Mouse (Mus musculus): ENCODE measurements around the gene Fam83g. TPM values are rescaled to one million over a fixed set of nuclear protein-coding genes. Genes with fewer than 3 reads are reported as not detected.

Gene Fam83g
- polyA plus RNA-seq, 1 experiment from 2014 or later: 2.1 TPM

DNA sequence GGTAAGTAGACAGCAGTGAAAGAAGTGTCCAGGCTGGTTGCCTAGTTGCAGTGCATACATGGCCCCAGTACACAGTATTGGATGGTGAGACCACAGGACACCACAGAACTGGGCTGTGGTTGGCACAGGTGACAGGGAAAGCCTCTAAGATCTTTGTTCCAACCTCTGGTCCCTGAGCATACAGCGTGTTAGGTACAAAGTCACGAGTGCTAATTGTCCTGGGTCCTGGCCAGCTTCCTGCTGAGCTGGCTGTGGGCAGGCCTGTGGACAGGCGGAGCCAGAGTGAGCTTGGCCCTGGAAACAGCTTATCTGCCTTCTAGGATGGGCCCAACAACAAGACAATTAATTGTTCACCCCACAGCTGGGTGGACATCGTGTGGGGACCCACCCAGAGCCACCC lies 16.0 kb downstream of the Fam83g start:
- H3K27me3 ChIP-seq (ENCODE audit: insufficient read depth, low read length): no peaks in the 10 kb centered on the region
- H3K27ac ChIP-seq (ENCODE audit: low read depth): no peak overlapping the region
- TF ChIP-seq CTCF (IDR thresholded peaks at IDR 0.05; ENCODE audit: low read depth): no peak
- H3K36me3 ChIP-seq (ENCODE audit: insufficient read depth): no peaks in the 10 kb centered on the region
- H3K9me3 ChIP-seq (ENCODE audit: low read depth, low read length): no peaks in the 10 kb centered on the region
- no peak overlapping the region for H3K4me3 ChIP-seq (ENCODE audit: low read depth, low read length)
- ATAC-seq (ENCODE audit: insufficient read depth) (no peak), DNase-seq (no peak)
- H3K9ac ChIP-seq: no peak overlapping the region
- 64% methylated on average over 4 of the region's 4 CpGs for WGBS
- H3K4me1 ChIP-seq (ENCODE audit: insufficient read depth): no peaks in the 10 kb centered on the region
- no peak overlapping the region for H3K4me2 ChIP-seq

GRCm38 (mm10) chr11:61701696-61702095 lies 17.8 kb downstream of the Fam83g start:
- DNase-seq: no peak
- H3K36me3 ChIP-seq (ENCODE audit: insufficient read depth): no peaks in the 10 kb centered on the region
- no peak overlapping the region for H3K27ac ChIP-seq (ENCODE audit: low read depth)
- H3K27me3 ChIP-seq (ENCODE audit: insufficient read depth, low read length): no peaks in the 10 kb centered on the region
- no peak overlapping the region for H3K4me3 ChIP-seq (ENCODE audit: low read depth, low read length)
- no peaks in the 10 kb centered on the region for H3K9me3 ChIP-seq (ENCODE audit: low read depth, low read length)
- no peak overlapping the region for H3K4me2 ChIP-seq
- no peak for ATAC-seq (ENCODE audit: insufficient read depth)
- WGBS: 73% methylated on average over 5 of the region's 5 CpGs
- no peak overlapping the region for H3K9ac ChIP-seq
- no peaks in the 10 kb centered on the region for H3K4me1 ChIP-seq (ENCODE audit: insufficient read depth)
- TF ChIP-seq CTCF (IDR thresholded peaks at IDR 0.05; ENCODE audit: low read depth): no peak

DNA sequence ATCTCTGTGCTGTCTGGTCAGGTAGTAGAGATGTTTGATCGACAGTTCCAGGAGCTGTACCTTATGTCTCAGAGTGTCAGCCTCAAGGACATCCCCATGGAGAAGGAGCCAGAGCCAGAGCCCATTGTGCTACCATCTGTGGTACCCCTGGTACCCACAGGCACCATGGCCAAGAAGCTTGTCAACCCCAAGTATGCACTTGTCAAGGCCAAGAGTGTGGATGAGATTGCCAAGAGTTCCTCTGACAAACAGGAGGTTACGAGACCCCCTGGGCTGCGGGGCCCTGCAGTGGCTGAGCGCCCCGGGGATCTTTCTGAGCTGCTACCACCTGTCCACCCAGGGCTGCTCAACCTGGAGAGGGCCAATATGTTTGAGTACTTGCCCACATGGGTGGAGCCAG lies 18.6 kb downstream of the Fam83g start:
- no peak overlapping the region for H3K4me3 ChIP-seq (ENCODE audit: low read depth, low read length)

DNA sequence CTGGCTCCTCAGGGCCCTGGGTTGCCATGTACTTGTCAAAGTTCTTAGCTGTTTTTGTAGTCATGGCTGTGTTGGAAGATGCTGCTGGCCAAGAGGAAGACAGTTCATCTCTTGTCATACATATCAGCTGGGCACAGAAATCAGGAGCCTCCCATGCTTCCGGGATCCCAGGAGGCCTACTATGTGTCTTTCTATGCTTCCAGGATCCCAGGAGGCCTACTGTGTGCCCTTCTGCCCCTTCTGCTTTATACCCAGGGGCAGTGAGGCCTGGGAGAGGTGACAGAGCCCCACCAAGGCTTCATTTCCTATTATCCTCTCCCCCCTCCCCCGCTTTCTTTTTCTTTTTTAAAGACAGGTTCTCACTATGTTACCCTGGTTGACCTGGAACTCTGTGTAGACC lies 21.7 kb downstream of the Fam83g start:
- Histone ChIP-seq H3K9ac (no peak overlapping the region), H3K4me2 (no peak overlapping the region), H3K36me3 (ENCODE audit: insufficient read depth) (no peaks in the 10 kb centered on the region), H3K27ac (ENCODE audit: low read depth) (no peak overlapping the region), H3K9me3 (ENCODE audit: low read depth, low read length) (no peaks in the 10 kb centered on the region), H3K27me3 (ENCODE audit: insufficient read depth, low read length) (no peaks in the 10 kb centered on the region), H3K4me1 (ENCODE audit: insufficient read depth) (no peaks in the 10 kb centered on the region), H3K4me3 (ENCODE audit: low read depth, low read length) (no peak overlapping the region)
- 79% methylated on average over 2 of the region's 2 CpGs for WGBS
- DNase-seq (no peak), ATAC-seq (ENCODE audit: insufficient read depth) (no peak)
- TF ChIP-seq CTCF (IDR thresholded peaks at IDR 0.05; ENCODE audit: low read depth): no peak

More for the DNA sequence above, 18.6 kb downstream of the Fam83g start:
- Histone ChIP-seq H3K9me3 (ENCODE audit: low read depth, low read length) (no peaks in the 10 kb centered on the region), H3K36me3 (ENCODE audit: insufficient read depth) (no peaks in the 10 kb centered on the region), H3K27me3 (ENCODE audit: insufficient read depth, low read length) (no peaks in the 10 kb centered on the region), H3K27ac (ENCODE audit: low read depth) (no peak overlapping the region), H3K9ac (no peak overlapping the region), H3K4me2 (no peak overlapping the region), H3K4me1 (ENCODE audit: insufficient read depth) (no peaks in the 10 kb centered on the region)
- WGBS: 84% methylated on average over 5 of the region's 5 CpGs
- no peak for TF ChIP-seq CTCF (IDR thresholded peaks at IDR 0.05; ENCODE audit: low read depth)
- no peak for DNase-seq
- ATAC-seq (ENCODE audit: insufficient read depth): no peak

- ATAC-seq (ENCODE audit: insufficient read depth) (no peak), DNase-seq (no peak)
- Histone ChIP-seq H3K27me3 (ENCODE audit: insufficient read depth, low read length) (no peaks in the 10 kb centered on the region), H3K27ac (ENCODE audit: low read depth) (no peak overlapping the region), H3K9me3 (ENCODE audit: low read depth, low read length) (no peaks in the 10 kb centered on the region), H3K4me3 (ENCODE audit: low read depth, low read length) (no peak overlapping the region), H3K4me1 (ENCODE audit: insufficient read depth) (no peaks in the 10 kb centered on the region), H3K4me2 (no peak overlapping the region), H3K36me3 (ENCODE audit: insufficient read depth) (no peaks in the 10 kb centered on the region), H3K9ac (no peak overlapping the region)
- 55% methylated on average over 4 of the region's 4 CpGs for WGBS
- TF ChIP-seq CTCF (IDR thresholded peaks at IDR 0.05; ENCODE audit: low read depth): no peak
Measured at GRCm38 (mm10) chr11:61706232-61706631, 22.3 kb downstream of the Fam83g start.

GRCm38 (mm10) chr11:61708928-61709327 lies 25.0 kb downstream of the Fam83g start:
- 0 out of 2 replicates have a peak, but pooled peaks have one; percentile 5 for TF ChIP-seq CTCF (IDR thresholded peaks at IDR 0.05; ENCODE audit: low read depth)
- DNase-seq: no peak
- no peak overlapping the region for H3K27ac ChIP-seq (ENCODE audit: low read depth)
- H3K36me3 ChIP-seq (ENCODE audit: insufficient read depth): no peaks in the 10 kb centered on the region
- no peak overlapping the region for H3K4me3 ChIP-seq (ENCODE audit: low read depth, low read length)
- no peak overlapping the region for H3K9ac ChIP-seq
- WGBS: 58% methylated on average over 3 of the region's 3 CpGs
- H3K4me2 ChIP-seq: no peak overlapping the region
- ATAC-seq (ENCODE audit: insufficient read depth): no peak
- H3K27me3 ChIP-seq (ENCODE audit: insufficient read depth, low read length): no peaks in the 10 kb centered on the region
- H3K9me3 ChIP-seq (ENCODE audit: low read depth, low read length): no peaks in the 10 kb centered on the region
- no peaks in the 10 kb centered on the region for H3K4me1 ChIP-seq (ENCODE audit: insufficient read depth)

- TF ChIP-seq CTCF (IDR thresholded peaks at IDR 0.05; ENCODE audit: low read depth): no peak
- H3K4me1 ChIP-seq (ENCODE audit: insufficient read depth): no peaks in the 10 kb centered on the region
- no peaks in the 10 kb centered on the region for H3K27me3 ChIP-seq (ENCODE audit: insufficient read depth, low read length)
- no peak overlapping the region for H3K4me3 ChIP-seq (ENCODE audit: low read depth, low read length)
- H3K4me2 ChIP-seq: no peak overlapping the region
- H3K9me3 ChIP-seq (ENCODE audit: low read depth, low read length): no peaks in the 10 kb centered on the region
- DNase-seq: no peak
- no peak overlapping the region for H3K9ac ChIP-seq
- 63% methylated on average over 15 of the region's 15 CpGs for WGBS
- ATAC-seq (ENCODE audit: insufficient read depth): no peak
- no peaks in the 10 kb centered on the region for H3K36me3 ChIP-seq (ENCODE audit: insufficient read depth)
- H3K27ac ChIP-seq (ENCODE audit: low read depth): no peak overlapping the region
Measured at GRCm38 (mm10) chr11:61713157-61713855, 29.4 kb downstream of the Fam83g start.
